Mouse (Mus musculus): ENCODE measurements at regions not wholly inside any gene's neighbourhood (a gene's known extent, or its start where the extent isn't known, plus 50 kb on each side); places are given as distances from the start of the nearest gene placed in this dataset.
A peak's percentile ranks its signal among the peaks of the same experiment; 100 is the strongest.

- H3K9me3 ChIP-seq (replicated peaks; ENCODE audit: insufficient read depth, low read length), result no peaks in the 10 kb centered on the region
- H3K36me3 ChIP-seq (ENCODE audit: control insufficient read depth in 1 of 2, insufficient read depth in 2 of 2, low read length in 2 of 2), result no peaks in the 10 kb centered on the region
- no peak overlapping the region for H3K27ac ChIP-seq (ENCODE audit: control insufficient read depth, low read depth, low read length)
- no peaks in the 10 kb centered on the region for H3K4me1 ChIP-seq (ENCODE audit: control insufficient read depth in 1 of 2, insufficient read depth in 2 of 2, low read length in 2 of 2)
- no peak for DNase-seq (ENCODE audit: low read depth, low spot score)
- no peak overlapping the region for H3K9ac ChIP-seq (ENCODE audit: control insufficient read depth, low read depth, low read length, poor library complexity, severe bottlenecking)
- H3K27me3 ChIP-seq (ENCODE audit: control insufficient read depth in 1 of 2, insufficient read depth in 2 of 2, low read length in 2 of 2), result no peaks in the 10 kb centered on the region
- no peaks in the 10 kb centered on the region for H3K79me2 ChIP-seq (ENCODE audit: control insufficient read depth, insufficient read depth, low read length, poor library complexity)
- no peak overlapping the region for H3K4me3 ChIP-seq (ENCODE audit: control insufficient read depth in 1 of 2, insufficient read depth in 1 of 2, low read depth in 2 of 2, low read length in 2 of 2)
- TF ChIP-seq TAL1 (IDR thresholded peaks at IDR 0.05; ENCODE audit: low read length), result no peak
- no peak for TF ChIP-seq MXI1 (IDR thresholded peaks at IDR 0.05; ENCODE audit: low read depth, low read length)
- TF ChIP-seq HCFC1 (IDR thresholded peaks at IDR 0.05; ENCODE audit: low read depth, low read length), result no peak
- TF ChIP-seq MAZ (IDR thresholded peaks at IDR 0.05; ENCODE audit: low read depth, low read length), result no peak
These were observed 526.9 kb upstream of the Tmem132c start for GRCm38 (mm10) chr5:126714672-126715071.

- TF ChIP-seq CHD1 (IDR thresholded peaks at IDR 0.05; ENCODE audit: low read depth, low read length) (no peak), CTCF (IDR thresholded peaks at IDR 0.05 in 2 of 3, conservative IDR thresholded peaks at IDR 0.05 in 1 of 3; ENCODE audit: control insufficient read depth in 1 of 3, insufficient read depth in 1 of 3, low read depth in 2 of 3, low read length in 3 of 3, poor library complexity in 1 of 3, severe bottlenecking in 1 of 3) (peak in 2 of 3 experiments; percentile 10 to 19; a peak in 1 of 6 replicates), ZNF384 (IDR thresholded peaks at IDR 0.05; ENCODE audit: low read depth, low read length) (no peak), ELF1 (IDR thresholded peaks at IDR 0.05; ENCODE audit: low read depth, low read length) (no peak)
- H3K36me3 ChIP-seq (ENCODE audit: control insufficient read depth in 1 of 2, insufficient read depth in 2 of 2, low read length in 2 of 2), result no peaks in the 10 kb centered on the region
- H3K79me2 ChIP-seq (ENCODE audit: control insufficient read depth, insufficient read depth, low read length, poor library complexity), result no peaks in the 10 kb centered on the region
- H3K9ac ChIP-seq (ENCODE audit: control insufficient read depth, low read depth, low read length, poor library complexity, severe bottlenecking), result no peak overlapping the region
- H3K9me3 ChIP-seq (replicated peaks; ENCODE audit: insufficient read depth, low read length), result no peaks in the 10 kb centered on the region
- H3K4me3 ChIP-seq (ENCODE audit: control insufficient read depth in 1 of 2, insufficient read depth in 1 of 2, low read depth in 2 of 2, low read length in 2 of 2), result no peak overlapping the region
- no peaks in the 10 kb centered on the region for H3K4me1 ChIP-seq (ENCODE audit: control insufficient read depth in 1 of 2, insufficient read depth in 2 of 2, low read length in 2 of 2)
- H3K27me3 ChIP-seq (ENCODE audit: control insufficient read depth in 1 of 2, insufficient read depth in 2 of 2, low read length in 2 of 2), result no peaks in the 10 kb centered on the region
- H3K27ac ChIP-seq (ENCODE audit: control insufficient read depth, low read depth, low read length), result no peak overlapping the region
- DNase-seq (ENCODE audit: low read depth, low spot score), result peak; percentile 3
These were observed 523.2 kb upstream of the Tmem132c start for GRCm38 (mm10) chr5:126718421-126718820.

GRCm38 (mm10) chr5:126721300-126721699 lies 520.3 kb upstream of the Tmem132c start:
- no peaks in the 10 kb centered on the region for H3K36me3 ChIP-seq (ENCODE audit: control insufficient read depth in 1 of 2, insufficient read depth in 2 of 2, low read length in 2 of 2)
- H3K27ac ChIP-seq (ENCODE audit: control insufficient read depth, low read depth, low read length), result no peak overlapping the region
- no peaks in the 10 kb centered on the region for H3K79me2 ChIP-seq (ENCODE audit: control insufficient read depth, insufficient read depth, low read length, poor library complexity)
- no peaks in the 10 kb centered on the region for H3K27me3 ChIP-seq (ENCODE audit: control insufficient read depth in 1 of 2, insufficient read depth in 2 of 2, low read length in 2 of 2)
- TF ChIP-seq JUND (IDR thresholded peaks at IDR 0.05; ENCODE audit: low read depth, low read length) (no peak), MAFK (IDR thresholded peaks at IDR 0.05; ENCODE audit: borderline replicate concordance, low read depth, low read length) (no peak), NRF1 (IDR thresholded peaks at IDR 0.05; ENCODE audit: insufficient read depth, low read depth, low read length, poor library complexity, severe bottlenecking) (no peak), ZNF384 (IDR thresholded peaks at IDR 0.05; ENCODE audit: low read depth, low read length) (no peak), USF1 (IDR thresholded peaks at IDR 0.05; ENCODE audit: low read depth, low read length) (no peak), CTCF (IDR thresholded peaks at IDR 0.05 in 2 of 3, conservative IDR thresholded peaks at IDR 0.05 in 1 of 3; ENCODE audit: control insufficient read depth in 1 of 3, insufficient read depth in 1 of 3, low read depth in 2 of 3, low read length in 3 of 3, poor library complexity in 1 of 3, severe bottlenecking in 1 of 3) (no peak), UBTF (IDR thresholded peaks at IDR 0.05; ENCODE audit: borderline replicate concordance, insufficient read depth, low read depth, low read length) (no peak), TCF12 (IDR thresholded peaks at IDR 0.05; ENCODE audit: low read depth, low read length) (no peak), E2F4 (IDR thresholded peaks at IDR 0.05; ENCODE audit: borderline replicate concordance, low read depth, low read length) (no peak), MXI1 (IDR thresholded peaks at IDR 0.05; ENCODE audit: low read depth, low read length) (no peak), RCOR1 (IDR thresholded peaks at IDR 0.05; ENCODE audit: low read depth, low read length) (no peak), GATA1 (IDR thresholded peaks at IDR 0.05; ENCODE audit: low read depth, low read length) (no peak), ZKSCAN1 (IDR thresholded peaks at IDR 0.05; ENCODE audit: low read depth, low read length) (no peak), MYB (IDR thresholded peaks at IDR 0.05; ENCODE audit: low read depth, low read length) (no peak), ZMIZ1 (IDR thresholded peaks at IDR 0.05; ENCODE audit: low read depth, low read length) (no peak), BHLHE40 (IDR thresholded peaks at IDR 0.05; ENCODE audit: borderline replicate concordance, low read depth, low read length) (no peak), TBP (IDR thresholded peaks at IDR 0.05; ENCODE audit: low read depth, low read length) (no peak)
- no peak overlapping the region for H3K4me3 ChIP-seq (ENCODE audit: control insufficient read depth in 1 of 2, insufficient read depth in 1 of 2, low read depth in 2 of 2, low read length in 2 of 2)
- DNase-seq (ENCODE audit: low read depth, low spot score), result no peak
- H3K9ac ChIP-seq (ENCODE audit: control insufficient read depth, low read depth, low read length, poor library complexity, severe bottlenecking), result no peak overlapping the region
- no peaks in the 10 kb centered on the region for H3K9me3 ChIP-seq (replicated peaks; ENCODE audit: insufficient read depth, low read length)
- no peaks in the 10 kb centered on the region for H3K4me1 ChIP-seq (ENCODE audit: control insufficient read depth in 1 of 2, insufficient read depth in 2 of 2, low read length in 2 of 2)
